Comparison of ENCODE assay signal across 14 mouse cellular contexts in the genomic region with DNA sequence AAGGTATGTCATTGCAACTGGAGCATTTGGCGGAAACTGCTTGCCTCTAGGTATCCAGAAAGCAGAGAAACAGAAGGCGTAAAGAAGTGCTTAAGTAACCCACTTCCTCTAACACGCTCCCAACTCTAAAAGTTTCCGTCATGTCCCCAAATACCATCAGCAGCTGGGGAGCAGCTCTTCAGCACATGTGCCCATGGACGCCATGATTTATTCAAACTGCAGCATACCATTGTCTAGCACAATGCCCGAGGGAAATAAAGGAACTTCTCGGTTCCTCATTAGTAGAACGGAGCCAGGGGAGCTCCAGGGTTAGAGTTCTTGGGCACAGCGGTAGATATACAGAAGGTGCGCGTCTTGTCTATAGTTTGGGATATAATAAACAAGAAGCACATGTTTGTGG.
"Had no signal": no experiment of that assay in that cellular context is flagged by ENCODE, and none has a peak within 500 bp of the region (broad histone marks: within the 10 kb centered on the region; RNA-seq: fewer than 3 reads in every experiment).

No protein-coding gene starts in this region.

- H3K36me3 ChIP-seq: lung, embryonic 15.5 days; midbrain, embryonic 12.5 days; neural tube, embryonic 12.5 days had no signal

- H3K9ac ChIP-seq: liver, postnatal 0 days; lung, embryonic 15.5 days; midbrain, embryonic 12.5 days; neural tube, embryonic 12.5 days had no signal

- H3K27ac ChIP-seq: lung, embryonic 15.5 days; macrophage; midbrain, embryonic 12.5 days; neural tube, embryonic 12.5 days had no signal

- H3K27me3 ChIP-seq: lung, embryonic 15.5 days; midbrain, embryonic 12.5 days; neural tube, embryonic 12.5 days had no signal

- H3K4me2 ChIP-seq: lung, embryonic 15.5 days; midbrain, embryonic 12.5 days; neural tube, embryonic 12.5 days had no signal

- H3K4me1 ChIP-seq: megakaryocyte, embryonic 14.5 days had no signal

- DNase-seq: liver, postnatal 0 days; lung, adult 2 months; lung, postnatal 14 days; lung, postnatal 36 days; midbrain, embryonic 14.5 days; right cerebral cortex, postnatal 14 days; thymus, adult 18-20 months; thymus, postnatal 14 days; thymus, postnatal 36 days had no signal

- H3K9me3 ChIP-seq: lung, embryonic 15.5 days; midbrain, embryonic 12.5 days had no signal

- H3K4me3 ChIP-seq: lung, embryonic 15.5 days; megakaryocyte, embryonic 14.5 days; midbrain, embryonic 12.5 days; neural tube, embryonic 12.5 days had no signal
